Mouse (Mus musculus) myocyte (in vitro differentiated cells): ENCODE measurements around the gene Rbms3.

Experiments
- CEBPB ChIP-seq: IDR thresholded peaks from 2 replicates; pipeline ENCODE4 v1.6.1; 2011; ENCODE audit warnings: mild to moderate bottlenecking, moderate library complexity; ENCODE audit not compliant: poor library complexity, insufficient read depth, severe bottlenecking
- E2F4 ChIP-seq: IDR thresholded peaks from one replicate; pipeline ENCODE4 v1.6.1; 2011; ENCODE audit warnings: mild to moderate bottlenecking, control low read depth, moderate library complexity; ENCODE audit not compliant: insufficient read depth
- MAX ChIP-seq: IDR thresholded peaks from one replicate; pipeline ENCODE4 v1.6.1; 2011; ENCODE audit warnings: low read depth, mild to moderate bottlenecking, control low read depth
- POLR2A ChIP-seq: IDR thresholded peaks from one replicate; pipeline ENCODE4 v1.6.1; 2011; ENCODE audit warnings: low read depth, mild to moderate bottlenecking, control low read depth, moderate library complexity; ENCODE audit not compliant: insufficient read length
- POLR2AphosphoS2 ChIP-seq: IDR thresholded peaks from one replicate; pipeline ENCODE4 v1.6.1; 2011; ENCODE audit warnings: low read depth, control low read depth; ENCODE audit not compliant: insufficient read length
- TCF12 ChIP-seq: IDR thresholded peaks from one replicate; pipeline ENCODE4 v1.6.1; 2011; ENCODE audit warnings: mild to moderate bottlenecking, control low read depth; ENCODE audit not compliant: poor library complexity, insufficient read depth, severe bottlenecking
- USF1 ChIP-seq: IDR thresholded peaks from one replicate; pipeline ENCODE4 v1.6.1; 2011; ENCODE audit warnings: low read depth, mild to moderate bottlenecking, control low read depth, moderate library complexity

- TF ChIP-seq MAX (no peak), POLR2A (no peak), USF1 (no peak), TCF12 (no peak), E2F4 (no peak), POLR2AphosphoS2 (no peak), CEBPB (no peak)
Observed at GRCm38 (mm10) chr9:116912493-116912847, 717.2 kb downstream of the Rbms3 start.
